11 mouse cellular contexts compared by ENCODE assay signal in the genomic region with DNA sequence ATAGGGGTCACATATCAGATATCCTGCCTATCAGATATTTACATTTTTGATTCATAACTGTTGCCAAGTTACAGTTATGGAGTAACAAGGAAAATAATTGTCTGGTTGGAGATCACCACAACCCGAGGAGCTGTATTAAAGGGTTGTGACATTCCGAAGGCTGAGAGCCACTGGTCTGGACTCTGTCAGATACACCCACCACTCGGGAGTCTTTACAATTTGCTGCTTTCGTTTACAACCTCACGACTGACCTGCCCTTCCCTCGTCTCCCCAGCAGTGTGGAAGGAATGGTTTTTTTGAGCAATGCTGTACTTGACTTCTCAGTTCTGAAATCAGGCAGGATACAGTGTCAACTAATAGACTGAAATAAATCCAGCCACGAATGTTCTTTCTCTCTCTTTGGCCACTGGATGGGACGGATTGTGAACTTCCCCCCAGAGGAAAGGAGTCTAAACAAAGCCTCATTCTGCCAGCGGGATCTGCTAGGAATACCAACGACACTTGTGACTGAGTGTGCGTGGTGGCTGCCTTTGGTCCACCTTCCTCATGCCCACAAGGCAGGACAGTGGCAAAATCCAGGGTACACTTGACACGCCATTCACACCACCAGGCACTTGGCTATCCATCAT. TPM values are rescaled to one million over a fixed set of nuclear protein-coding genes. Genes with fewer than 3 reads are reported as not detected.
DNase-seq lines count a peak whose midpoint lies in the region; ATAC-seq and TF ChIP-seq lines count a peak whose summit lies in the region.
"Had no signal": no experiment of that assay in that cellular context is flagged by ENCODE, and none has a peak within 500 bp of the region (broad histone marks: within the 10 kb centered on the region; RNA-seq: fewer than 3 reads in every experiment).

No protein-coding gene starts in this region.

- no peak for TF ChIP-seq EP300 in lung, postnatal 0 days (IDR thresholded peaks at IDR 0.05)

- H3K27me3 ChIP-seq in heart, embryonic 11.5 days (ENCODE audit: control insufficient read depth, insufficient read depth, low read length) = no peaks in the 10 kb centered on the region
- H3K27me3 ChIP-seq in lung, postnatal 0 days (replicated peaks; ENCODE audit: insufficient read depth, low read length) = no peaks in the 10 kb centered on the region
- no peaks in the 10 kb centered on the region for H3K27me3 ChIP-seq in intestine, embryonic 14.5 days (replicated peaks; ENCODE audit: control insufficient read depth, insufficient read depth, low read length)
- H3K27me3 ChIP-seq in neural tube, embryonic 13.5 days = no peaks in the 10 kb centered on the region
- H3K27me3 ChIP-seq in forebrain, embryonic 16.5 days (replicated peaks; ENCODE audit: control insufficient read depth, insufficient read depth, low read length) = peaks cover 33% of the 10 kb centered on the region

- H3K4me1 ChIP-seq in heart, embryonic 11.5 days (ENCODE audit: control insufficient read depth, insufficient read depth, low read length) = peaks cover 25% of the 10 kb centered on the region
- H3K4me1 ChIP-seq in lung, postnatal 0 days (ENCODE audit: insufficient read depth, low read depth, low read length) = peaks cover 13% of the 10 kb centered on the region; the same call in 1 of the 2 replicates
- peaks cover 34% of the 10 kb centered on the region for H3K4me1 ChIP-seq in intestine, embryonic 14.5 days (replicated peaks; ENCODE audit: control insufficient read depth, insufficient read depth, low read length)
- H3K4me1 ChIP-seq in neural tube, embryonic 13.5 days (replicated peaks) = peaks cover 63% of the 10 kb centered on the region
- H3K4me1 ChIP-seq in forebrain, embryonic 16.5 days (replicated peaks; ENCODE audit: control insufficient read depth, insufficient read depth, low read length) = peaks cover 19% of the 10 kb centered on the region

- no peaks in the 10 kb centered on the region for H3K36me3 ChIP-seq in heart, embryonic 11.5 days (ENCODE audit: control insufficient read depth, insufficient read depth, low read length)
- H3K36me3 ChIP-seq in lung, postnatal 0 days (ENCODE audit: insufficient read depth, low read length) = no peaks in the 10 kb centered on the region
- H3K36me3 ChIP-seq in intestine, embryonic 14.5 days (ENCODE audit: control insufficient read depth, insufficient read depth, low read length) = no peaks in the 10 kb centered on the region
- H3K36me3 ChIP-seq in neural tube, embryonic 13.5 days = no peaks in the 10 kb centered on the region
- no peaks in the 10 kb centered on the region for H3K36me3 ChIP-seq in forebrain, embryonic 16.5 days (ENCODE audit: control insufficient read depth, insufficient read depth)

- peak overlapping the region; percentile 71 for H3K27ac ChIP-seq in heart, embryonic 11.5 days (ENCODE audit: low read depth, low read length)
- peak overlapping the region; percentile 55; the same call in 1 of the 2 replicates for H3K27ac ChIP-seq in lung, postnatal 0 days (ENCODE audit: low read length)
- H3K27ac ChIP-seq in intestine, embryonic 14.5 days (ENCODE audit: low read depth) = peak overlapping the region; percentile 64
- H3K27ac ChIP-seq in neural tube, embryonic 13.5 days (replicated peaks) = peak overlapping the region; percentile 82
- no peak overlapping the region for H3K27ac ChIP-seq in forebrain, embryonic 16.5 days (ENCODE audit: low read length)

- TF ChIP-seq CTCF in lung, postnatal 0 days (IDR thresholded peaks at IDR 0.05) = no peak

- H3K4me3 ChIP-seq in heart, embryonic 11.5 days (ENCODE audit: low read depth, low read length) = no peak overlapping the region
- H3K4me3 ChIP-seq in lung, postnatal 0 days (ENCODE audit: low read depth, low read length) = no peak overlapping the region
- H3K4me3 ChIP-seq in intestine, embryonic 14.5 days (ENCODE audit: low read depth, low read length) = no peak overlapping the region
- H3K4me3 ChIP-seq in neural tube, embryonic 13.5 days = no peak overlapping the region
- no peak overlapping the region for H3K4me3 ChIP-seq in forebrain, embryonic 16.5 days (replicated peaks; ENCODE audit: low read length)

- no peak for DNase-seq in heart, postnatal 14 days
- DNase-seq in lung, postnatal 0 days (ENCODE audit: low spot score) = peak; percentile 93
- DNase-seq in lung, postnatal 25 days (ENCODE audit: low spot score) = no peak
- no peak for DNase-seq in intestine, embryonic 14.5 days (ENCODE audit: low spot score)
- DNase-seq in retina, embryonic 14.5 days (ENCODE audit: low spot score) = no peak
- DNase-seq: adrenal gland, postnatal 14 days; kidney, adult 8-10 months; spleen, adult 18-20 months had no signal

- H3K9ac ChIP-seq in heart, embryonic 11.5 days (ENCODE audit: low read depth, low read length) = no peak overlapping the region
- H3K9ac ChIP-seq in lung, postnatal 0 days (replicated peaks; ENCODE audit: low read depth) = no peak overlapping the region
- H3K9ac ChIP-seq in intestine, embryonic 14.5 days (ENCODE audit: low read length) = no peak overlapping the region
- H3K9ac ChIP-seq in neural tube, embryonic 13.5 days = no peak overlapping the region
- no peak overlapping the region for H3K9ac ChIP-seq in forebrain, embryonic 16.5 days (replicated peaks; ENCODE audit: low read depth, low read length)

- peak overlapping the region; percentile 22; the same call in 1 of the 2 replicates for H3K4me2 ChIP-seq in heart, embryonic 11.5 days
- H3K4me2 ChIP-seq in lung, postnatal 0 days (replicated peaks; ENCODE audit: low read depth, low read length) = peak overlapping the region; percentile 25; the same call in 1 of the 2 replicates
- peak overlapping the region; percentile 36 for H3K4me2 ChIP-seq in intestine, embryonic 14.5 days (ENCODE audit: low read length)
- H3K4me2 ChIP-seq in neural tube, embryonic 13.5 days = peak overlapping the region; percentile 24; the same call in 1 of the 2 replicates
- no peak overlapping the region for H3K4me2 ChIP-seq in forebrain, embryonic 16.5 days (ENCODE audit: low read length)

- no peaks in the 10 kb centered on the region for H3K9me3 ChIP-seq in heart, embryonic 11.5 days (replicated peaks; ENCODE audit: control insufficient read depth, low read length)
- H3K9me3 ChIP-seq in lung, postnatal 0 days (ENCODE audit: low read length) = no peaks in the 10 kb centered on the region
- no peaks in the 10 kb centered on the region for H3K9me3 ChIP-seq in intestine, embryonic 14.5 days (ENCODE audit: control insufficient read depth, low read length)
- H3K9me3 ChIP-seq in neural tube, embryonic 13.5 days = no peaks in the 10 kb centered on the region
- no peaks in the 10 kb centered on the region for H3K9me3 ChIP-seq in forebrain, embryonic 16.5 days (ENCODE audit: control insufficient read depth, low read length)

- ATAC-seq in heart, embryonic 11.5 days (replicated peaks; ENCODE audit: insufficient number of reproducible peaks, low FRiP score, low TSS enrichment) = no peak
- ATAC-seq in lung, postnatal 0 days = peak; percentile 80
- ATAC-seq in intestine, embryonic 14.5 days (replicated peaks; ENCODE audit: low FRiP score, low TSS enrichment, low read depth) = no peak; the same call in 1 of the 2 replicates
- ATAC-seq in neural tube, embryonic 13.5 days (ENCODE audit: low read depth) = peak; percentile 25
- ATAC-seq in forebrain, embryonic 16.5 days = no peak

- 33% methylated on average over 12 of the region's 12 CpGs for WGBS in heart, embryonic 11.5 days (ENCODE audit: insufficient replicate concordance)
- 13% methylated on average over 12 of the region's 12 CpGs for WGBS in lung, postnatal 0 days
- 18% methylated on average over 12 of the region's 12 CpGs for WGBS in intestine, embryonic 14.5 days
- WGBS in neural tube, embryonic 13.5 days = 29% methylated on average over 12 of the region's 12 CpGs
- 36% methylated on average over 12 of the region's 12 CpGs for WGBS in forebrain, embryonic 16.5 days

- intact Hi-C loops in heart, postnatal 14 days (cut with DNase I) = no loop called here

RNA-seq across cellular contexts. Expression of a gene that starts 0.5 kb away (rescaled TPM):
- polyA plus RNA-seq in heart, embryonic 11.5 days (2014; fragmentation: Nextera tagmentation; extraction: Ambion mirVana) = 165 and 182 TPM in 2 replicates
- total RNA-seq in heart, postnatal 14 days (2021) = 10 to 100 TPM; 22.2 to 22.9 TPM
- 271 and 276 TPM in 2 replicates for polyA plus RNA-seq in lung, postnatal 0 days (2015; fragmentation: Nextera tagmentation; extraction: Ambion mirVana)
- 112 and 136 TPM in 2 replicates for polyA plus RNA-seq in intestine, embryonic 14.5 days (2014; fragmentation: Nextera tagmentation; extraction: Ambion mirVana)
- 271 and 304 TPM in 2 replicates for polyA plus RNA-seq in neural tube, embryonic 13.5 days (2015; fragmentation: Nextera tagmentation; extraction: Ambion mirVana)
- 65.2 and 82.0 TPM in 2 replicates for polyA plus RNA-seq in forebrain, embryonic 16.5 days (2015; fragmentation: Nextera tagmentation; extraction: Ambion mirVana)

Comparison
In these comparisons a context has a peak if more than half of its experiments do, and no peak if none do; other contexts are left out.
1. ATAC-seq: peak in lung, postnatal 0 days (single experiment) and neural tube, embryonic 13.5 days (single experiment); none in heart, embryonic 11.5 days (single experiment), intestine, embryonic 14.5 days (single experiment) and forebrain, embryonic 16.5 days (single experiment).